Mouse (Mus musculus) left cerebral cortex, adult 11 months (tissue): ENCODE measurements around the gene Cbx2.

ENCODE experiments used
- DNase-seq: peaks from one replicate; pipeline ENCODE4 v3.0.0; 2022; ENCODE audit warnings: low spot score

The Cbx2 gene

DNA sequence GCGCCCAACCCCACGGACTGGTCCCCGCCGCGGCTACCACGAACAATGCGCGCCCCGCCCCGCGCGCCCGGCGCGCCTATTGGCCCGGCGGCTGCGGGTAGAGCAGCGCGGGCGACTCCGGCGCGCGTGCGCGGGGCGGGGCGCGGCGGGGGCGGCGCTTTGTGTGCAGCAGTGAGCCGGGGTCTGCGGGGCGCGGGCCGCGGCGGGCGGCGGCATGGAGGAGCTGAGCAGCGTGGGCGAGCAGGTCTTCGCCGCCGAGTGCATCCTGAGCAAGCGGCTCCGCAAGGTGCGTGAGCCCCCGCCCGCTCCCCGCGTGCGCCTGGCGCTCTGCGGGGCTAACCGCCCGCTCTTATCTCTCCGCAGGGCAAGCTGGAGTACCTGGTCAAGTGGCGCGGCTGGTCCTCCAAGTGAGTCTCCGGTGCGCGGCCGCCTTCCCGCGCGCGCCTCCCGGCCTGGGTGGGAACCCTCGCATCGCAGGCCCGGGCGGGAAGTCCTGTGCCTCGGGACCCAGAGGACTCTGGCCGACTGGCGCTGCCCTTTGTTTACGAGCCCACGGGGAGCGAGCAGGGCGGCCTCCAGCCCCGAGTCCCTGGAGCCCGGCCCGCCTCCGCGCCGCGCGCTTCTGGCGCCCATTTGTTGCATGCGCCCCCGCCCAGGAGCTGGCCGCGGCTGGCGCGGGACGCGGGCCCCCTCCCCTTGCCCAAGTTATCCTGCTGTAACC lies at the start of gene Cbx2:
Gene Cbx2 (plus strand): TSS at position 68 of the 721 bp plus-strand sequence.
- DNase-seq = peak; percentile 73

DNA sequence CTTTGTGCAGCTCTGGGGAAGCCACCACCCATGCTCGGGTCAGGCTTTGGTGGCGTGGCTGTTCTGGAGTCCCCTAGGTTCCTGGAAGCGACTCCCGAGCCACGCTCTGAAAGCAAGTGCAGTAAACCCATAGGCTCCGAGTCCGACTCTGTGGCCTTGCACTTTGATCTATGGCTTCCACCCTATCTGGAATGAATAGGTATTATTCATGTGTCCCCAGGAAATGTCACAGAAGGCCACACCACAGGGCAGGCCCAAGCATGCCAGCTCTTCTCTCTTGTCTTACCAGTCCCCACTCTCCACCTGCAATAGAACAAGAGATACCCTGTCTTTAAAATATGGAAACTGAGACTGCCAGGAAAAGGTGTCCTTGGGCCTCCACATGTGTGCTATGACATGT lies 48.4 kb upstream of the Cbx2 start:
- DNase-seq = no peak

DNA sequence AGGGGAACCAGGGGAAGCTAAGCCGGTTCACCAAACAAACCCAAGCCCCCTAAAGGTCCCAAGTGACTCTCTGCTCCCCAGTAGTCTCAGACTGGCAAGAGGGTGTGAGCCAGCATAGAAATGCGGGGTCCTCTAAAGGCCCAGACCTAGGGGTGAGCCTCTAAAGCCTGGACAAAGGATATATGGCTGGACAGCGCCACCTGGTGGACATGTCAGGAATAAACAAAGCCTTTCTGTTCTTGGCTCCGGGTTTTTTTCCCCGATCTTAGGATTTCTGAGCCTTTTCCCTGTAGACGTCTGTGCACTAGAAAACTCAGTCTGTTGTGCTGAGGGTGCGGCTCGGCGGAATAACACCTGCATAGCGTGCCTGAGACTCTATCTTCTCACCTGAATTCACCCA lies 47.3 kb upstream of the Cbx2 start:
- DNase-seq = peak; percentile 67

DNA sequence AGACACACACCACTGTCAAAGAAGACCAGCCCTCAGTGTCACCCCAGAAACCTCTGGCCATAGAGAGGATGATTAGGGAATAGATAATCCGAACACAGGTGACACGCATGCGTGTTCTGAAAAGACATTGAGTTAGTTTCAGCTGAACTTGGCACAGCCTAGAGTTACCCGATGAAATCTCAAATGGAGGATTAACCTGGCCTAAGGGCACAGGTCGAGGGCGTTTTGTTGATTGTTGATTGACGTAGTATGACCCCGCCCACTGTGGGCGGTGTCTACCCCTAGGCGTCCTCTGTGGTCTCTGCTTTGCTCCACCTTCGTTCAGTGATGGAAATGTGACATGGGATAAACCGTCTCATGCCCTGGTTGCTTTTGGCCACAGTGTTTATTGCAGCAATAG lies 46.8 kb upstream of the Cbx2 start:
- DNase-seq = no peak

DNA sequence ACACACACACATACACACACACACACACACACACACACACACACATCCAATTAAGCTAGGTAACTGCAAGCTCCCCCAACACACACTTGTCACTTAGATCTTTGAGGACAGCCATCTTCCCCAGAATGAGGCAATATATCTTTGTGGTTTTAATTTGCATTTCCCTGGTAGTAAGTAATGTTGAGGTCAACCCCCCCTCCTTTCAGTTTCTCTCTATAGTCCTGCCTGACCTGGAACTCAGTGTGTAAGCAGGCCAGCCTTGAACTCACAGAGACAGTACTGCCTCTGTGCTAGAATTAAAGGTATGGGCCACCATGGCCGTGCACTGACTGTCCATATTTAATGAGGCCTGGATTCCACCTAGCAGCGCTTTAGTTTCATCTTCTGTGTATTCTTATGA lies 42.4 kb upstream of the Cbx2 start:
- DNase-seq = no peak

DNA sequence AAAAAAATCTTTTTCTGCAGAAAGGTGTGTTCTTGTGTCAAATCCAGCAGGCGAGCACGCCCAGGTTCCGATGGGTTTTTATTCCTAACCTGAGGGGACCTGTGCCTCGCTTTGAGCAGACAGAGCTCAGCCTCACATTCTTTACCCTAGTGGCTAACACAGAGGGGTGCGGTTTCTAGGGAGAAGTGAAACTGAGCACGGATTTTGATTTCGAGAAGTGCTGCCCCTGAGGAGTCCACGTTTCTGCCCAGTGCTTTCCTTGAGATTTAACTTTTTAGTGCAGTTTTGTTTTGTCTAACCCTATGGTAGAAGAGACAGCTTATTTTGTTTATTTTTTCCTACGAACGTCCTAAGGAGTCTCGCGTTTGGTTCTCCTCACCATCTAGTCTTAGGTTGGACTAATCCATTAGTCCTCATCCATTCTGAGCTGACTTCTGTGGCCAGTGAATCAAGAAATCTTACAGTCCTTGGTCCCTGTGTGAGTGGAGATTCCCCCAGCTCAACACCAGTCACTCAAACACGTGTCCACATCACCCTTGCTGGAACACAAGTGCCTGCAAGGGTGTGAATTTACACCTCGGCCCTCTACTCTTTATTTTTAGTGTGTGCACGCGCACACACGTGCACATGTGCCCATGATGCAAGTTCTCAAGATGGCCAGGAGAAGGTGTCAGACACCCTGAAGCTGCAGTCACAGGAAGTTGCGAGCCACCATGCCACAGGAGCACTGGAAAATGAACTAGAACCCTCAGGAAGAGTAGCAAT lies 41.6 kb upstream of the Cbx2 start:
- DNase-seq = no peak

DNA sequence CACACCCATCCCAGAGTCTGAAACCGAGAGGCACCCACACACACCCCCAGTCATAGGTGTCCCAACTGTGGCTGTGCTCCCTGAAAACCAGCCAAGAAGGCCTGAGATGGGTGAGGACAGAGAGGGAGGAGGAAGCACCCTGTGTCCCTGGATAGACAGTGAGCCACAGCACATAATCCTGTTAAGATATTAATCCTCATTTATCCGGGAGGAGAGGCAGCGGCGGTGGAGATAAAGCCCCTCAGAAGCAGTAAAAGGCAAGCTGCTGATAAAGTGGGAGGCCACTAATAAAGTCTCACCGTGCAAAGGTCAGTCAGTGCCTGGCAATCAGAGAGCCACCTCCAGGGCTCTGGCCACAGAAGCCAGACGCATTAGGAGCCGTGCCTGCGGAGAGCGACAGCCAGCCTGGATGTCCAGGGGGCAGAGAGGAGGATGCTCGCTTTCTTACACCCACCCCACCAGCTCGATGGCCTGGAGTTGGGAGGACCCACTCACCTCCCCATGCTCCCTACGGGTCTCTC lies 40.1 kb upstream of the Cbx2 start:
- no peak for DNase-seq

DNA sequence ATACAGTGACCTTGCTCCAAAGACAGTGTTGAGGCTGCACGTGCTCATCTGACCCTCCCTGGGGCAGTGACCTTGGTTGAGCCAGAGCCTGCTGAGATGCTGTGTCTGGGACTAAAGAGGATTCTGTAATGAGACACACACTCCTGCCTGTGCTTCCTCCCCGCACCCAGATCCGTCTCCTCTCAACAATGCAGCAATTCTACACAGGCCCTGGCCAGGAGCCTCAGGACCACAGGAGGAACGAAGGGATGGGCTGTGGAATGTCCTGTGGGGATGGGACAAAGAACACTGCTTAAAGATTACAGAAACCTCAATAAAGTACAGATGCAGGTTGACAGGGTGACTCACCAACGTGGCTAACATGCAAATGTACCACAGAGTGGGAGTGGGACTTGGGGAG lies 37.2 kb upstream of the Cbx2 start:
- no peak for DNase-seq

DNA sequence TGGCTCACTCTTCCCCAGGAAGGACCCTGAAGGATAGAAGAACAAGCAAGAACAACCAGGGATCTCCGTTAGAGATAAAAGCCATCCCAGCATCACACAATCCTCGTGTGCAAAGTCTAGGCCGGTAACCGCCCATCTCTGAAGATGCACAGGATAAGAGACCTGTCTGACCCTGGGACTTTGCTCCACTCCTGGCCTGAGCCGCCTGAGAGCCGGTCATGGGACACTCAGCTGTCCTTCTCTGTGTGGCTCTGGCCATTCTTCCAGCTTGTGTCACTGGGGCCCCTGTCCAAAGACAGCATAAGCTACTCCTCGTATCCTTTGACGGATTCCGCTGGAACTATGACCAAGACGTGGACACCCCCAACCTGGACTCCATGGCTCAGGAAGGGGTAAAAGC lies 34.8 kb upstream of the Cbx2 start, which contains the start of gene Enpp7:
Gene Enpp7 (plus strand): TSS at position 190 of the 400 bp plus-strand sequence.
- no peak for DNase-seq

DNA sequence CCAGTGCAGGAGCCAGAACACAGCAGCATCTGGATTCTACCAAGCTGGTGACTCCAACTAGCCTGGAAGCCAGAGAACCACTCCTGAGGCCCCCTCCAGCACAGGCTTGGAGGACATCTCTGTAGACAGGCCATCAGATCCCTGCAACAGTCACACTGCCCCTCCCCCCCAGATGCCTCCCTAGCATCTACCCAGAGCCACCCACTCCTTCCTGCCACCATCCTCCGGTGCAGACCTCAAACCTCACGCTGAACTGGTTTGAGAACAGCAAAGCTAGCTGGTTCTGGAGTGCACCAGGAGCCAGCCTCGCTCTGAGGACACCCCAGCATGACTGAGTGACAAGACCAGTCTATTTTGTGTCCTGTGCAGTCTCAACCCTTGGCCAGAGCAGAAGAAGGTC lies 30.0 kb upstream of the Cbx2 start:
- no peak for DNase-seq

DNA sequence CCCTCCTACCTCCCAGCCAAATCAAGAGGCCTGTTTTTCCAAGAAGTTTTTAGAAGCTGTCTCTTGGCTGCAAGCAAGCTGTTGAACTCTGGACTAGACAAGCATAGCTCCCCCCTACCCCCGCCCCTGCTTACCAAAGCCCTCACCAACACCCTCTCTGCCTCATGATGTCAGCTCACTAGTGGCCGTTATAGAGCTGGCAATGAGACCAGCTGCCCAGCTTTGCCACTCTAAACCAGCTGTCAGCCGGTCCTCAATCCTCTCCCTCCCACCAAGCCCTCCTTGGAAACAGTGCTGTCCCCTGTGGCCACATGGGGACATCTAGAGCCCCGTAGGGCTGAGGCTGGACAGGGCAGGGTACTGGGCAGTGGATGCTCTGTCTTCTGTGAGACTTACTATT lies 27.3 kb upstream of the Cbx2 start:
- DNase-seq = no peak

DNA sequence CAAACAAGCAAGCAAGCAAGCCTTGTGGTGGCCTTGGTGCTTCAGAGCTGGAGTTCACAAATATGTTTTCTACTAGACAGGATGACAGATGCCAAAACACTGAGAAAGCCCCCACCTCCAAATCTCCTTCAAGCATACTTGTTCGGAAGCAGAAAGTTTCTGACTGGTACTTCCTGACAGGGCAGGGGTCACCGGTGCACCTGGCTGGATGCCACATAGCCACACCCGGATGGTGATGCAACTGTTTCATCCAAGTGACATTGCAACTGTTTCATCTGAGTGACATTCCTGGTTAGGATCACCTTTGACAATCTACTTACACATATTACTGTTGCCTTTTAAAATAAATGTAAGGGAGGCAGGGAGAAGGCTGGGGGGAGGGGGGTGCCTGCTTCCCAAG lies 25.6 kb upstream of the Cbx2 start:
- DNase-seq = no peak

DNA sequence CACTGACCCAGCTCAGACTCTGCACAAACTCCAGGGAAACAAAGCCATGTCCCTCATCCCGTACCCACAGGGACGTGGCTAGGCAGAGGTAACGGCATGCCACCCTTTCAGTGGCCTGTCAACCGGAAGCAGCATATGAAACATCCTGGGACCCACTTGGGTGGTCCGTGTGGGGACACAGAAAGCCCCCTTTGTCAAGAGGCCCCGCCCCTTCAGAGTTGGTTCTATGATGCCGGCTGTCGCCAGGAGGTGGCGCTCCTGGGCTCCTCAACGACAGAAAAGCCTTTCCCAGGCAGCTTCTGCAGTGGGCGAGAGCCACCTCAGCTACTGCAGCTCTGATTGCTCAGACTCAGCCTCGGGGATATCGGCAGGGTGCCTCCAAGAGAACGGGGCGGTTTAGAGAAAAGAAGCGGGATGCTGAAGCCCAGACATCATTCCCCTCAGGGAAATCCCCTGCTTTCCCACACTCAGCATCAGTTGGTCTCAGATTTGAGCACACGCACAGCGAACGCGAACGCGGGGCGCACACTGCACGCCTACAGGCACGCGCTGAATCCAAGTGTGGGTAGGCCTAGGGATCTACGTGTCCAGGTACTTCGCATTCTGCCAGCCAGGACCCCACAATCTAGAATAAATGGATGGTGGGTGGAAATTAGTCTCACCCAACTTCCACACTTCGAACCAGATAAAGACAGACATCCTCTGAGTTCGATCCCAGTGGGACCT lies 24.1 kb upstream of the Cbx2 start:
- DNase-seq = peak; percentile 76

DNA sequence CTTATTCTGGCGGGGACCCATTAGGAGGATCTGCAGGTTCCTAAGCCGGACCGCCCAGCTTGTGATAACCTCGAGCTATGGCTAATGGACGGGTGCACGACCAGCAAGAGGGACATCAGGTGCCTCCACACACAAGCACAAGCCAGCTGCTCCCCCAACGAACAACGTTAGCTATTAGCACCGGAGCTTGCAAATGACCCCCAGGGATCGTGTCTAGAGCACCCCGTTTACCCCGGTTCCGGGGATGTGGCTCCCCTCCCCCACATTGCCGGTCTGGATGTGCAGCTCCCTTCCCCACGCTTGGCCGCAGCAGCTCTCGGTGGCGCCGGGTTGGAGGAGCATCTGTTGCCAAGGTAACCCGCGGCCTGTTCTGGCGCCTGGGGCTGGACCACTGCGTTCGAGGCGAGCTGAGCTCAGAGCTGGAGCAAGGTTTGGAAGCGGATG lies 23.4 kb upstream of the Cbx2 start:
- no peak for DNase-seq

DNA sequence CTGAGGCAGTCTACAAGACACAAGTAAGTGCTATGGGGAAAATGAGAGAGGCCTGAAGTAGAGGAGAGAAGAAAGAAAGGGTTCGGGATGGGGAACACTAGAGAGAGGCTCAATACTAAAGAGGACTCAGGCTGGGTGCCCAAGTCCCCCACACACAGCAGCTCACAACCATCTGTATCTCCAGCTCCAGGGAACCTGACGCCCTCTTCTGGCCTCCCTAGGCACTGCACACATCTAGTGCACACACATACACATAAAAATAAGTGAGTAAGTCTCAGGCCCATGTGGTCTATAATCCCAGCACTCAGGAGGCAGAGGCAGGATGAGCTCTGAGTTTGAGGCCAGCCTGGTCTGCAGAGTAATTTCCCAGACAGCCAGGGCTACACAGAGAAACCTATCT lies 21.9 kb upstream of the Cbx2 start:
- DNase-seq = no peak

DNA sequence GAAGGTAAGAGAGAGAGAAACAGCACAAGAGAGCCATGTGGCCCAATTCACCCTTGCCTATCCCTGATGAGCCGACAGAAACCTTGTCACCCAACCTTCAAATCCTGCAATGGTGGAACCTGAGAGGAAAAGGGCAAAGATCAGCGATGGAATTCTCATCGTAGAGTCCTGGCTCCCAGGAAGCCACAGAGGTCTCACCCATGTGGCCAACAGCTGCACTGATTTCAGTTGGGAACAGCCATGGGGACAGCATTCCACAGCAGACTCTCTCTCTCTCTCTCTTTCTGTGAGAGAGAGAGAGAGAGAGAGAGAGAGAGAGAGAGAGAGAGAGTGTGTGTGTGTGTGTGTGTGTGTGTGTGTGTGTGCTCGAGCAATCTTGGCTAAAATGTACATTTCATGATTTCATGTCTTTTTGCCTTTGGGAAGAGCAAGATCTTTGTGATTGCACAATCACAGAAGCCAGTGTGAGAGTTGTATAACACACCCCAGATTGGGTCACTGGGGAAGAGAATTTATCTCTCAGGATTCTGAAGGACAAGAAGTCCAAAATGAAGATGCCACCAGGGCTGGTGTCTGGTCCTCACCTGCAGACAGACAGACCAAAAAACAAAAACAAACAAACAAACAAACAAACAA lies 21.2 kb upstream of the Cbx2 start:
- DNase-seq = no peak

DNA sequence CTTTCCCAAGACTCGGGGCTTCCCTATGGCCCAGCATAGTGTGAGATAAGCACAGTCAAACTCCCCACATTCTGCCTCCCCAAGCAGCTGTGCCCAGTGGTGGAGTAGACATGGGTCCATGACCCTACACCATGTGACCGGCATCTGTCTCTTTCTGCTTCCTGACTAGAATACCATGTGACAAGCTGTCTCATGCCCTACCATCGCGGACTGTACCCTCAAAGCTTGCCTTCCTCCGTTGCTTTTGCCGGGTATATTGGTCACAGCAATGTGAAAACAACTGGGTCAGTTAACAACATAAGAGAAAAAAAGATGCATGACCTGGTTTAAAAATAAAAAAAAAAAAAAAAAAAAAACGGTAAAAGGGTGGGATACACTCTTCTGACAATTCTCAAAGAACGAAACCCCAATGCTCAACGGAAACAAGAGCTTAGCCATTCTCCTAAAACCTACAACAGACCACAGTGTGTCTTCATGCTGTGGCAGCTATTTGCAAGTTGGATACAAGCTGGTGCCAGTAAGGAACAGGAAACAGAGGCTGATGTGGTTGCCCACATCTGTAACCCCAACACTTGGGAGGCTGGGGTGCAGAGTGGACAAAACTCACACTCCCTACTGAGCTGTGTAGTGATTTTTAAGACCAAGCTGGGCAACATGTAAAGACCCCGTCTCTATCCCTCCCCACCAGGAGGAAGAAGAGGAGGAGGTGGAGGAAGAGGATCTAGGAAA lies 17.1 kb upstream of the Cbx2 start:
- DNase-seq = no peak

DNA sequence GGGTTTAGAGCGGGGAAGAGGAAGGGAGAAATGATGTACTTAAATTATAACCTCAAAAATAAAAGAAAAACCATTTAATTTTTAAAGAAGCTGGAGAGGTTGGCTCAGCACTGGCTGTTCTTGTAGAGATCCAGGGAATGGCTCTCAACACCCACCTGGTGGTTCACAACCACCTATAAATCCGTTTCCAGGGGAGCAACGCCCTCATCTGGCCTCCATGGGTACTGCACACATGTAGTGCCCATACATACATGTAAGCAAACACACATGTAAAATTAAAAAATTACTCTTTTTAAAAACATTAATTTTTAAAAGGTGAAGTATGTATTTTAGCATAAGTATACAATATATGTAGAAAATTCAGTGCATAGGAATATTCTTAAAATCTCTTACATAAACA lies 16.3 kb upstream of the Cbx2 start:
- DNase-seq = no peak

DNA sequence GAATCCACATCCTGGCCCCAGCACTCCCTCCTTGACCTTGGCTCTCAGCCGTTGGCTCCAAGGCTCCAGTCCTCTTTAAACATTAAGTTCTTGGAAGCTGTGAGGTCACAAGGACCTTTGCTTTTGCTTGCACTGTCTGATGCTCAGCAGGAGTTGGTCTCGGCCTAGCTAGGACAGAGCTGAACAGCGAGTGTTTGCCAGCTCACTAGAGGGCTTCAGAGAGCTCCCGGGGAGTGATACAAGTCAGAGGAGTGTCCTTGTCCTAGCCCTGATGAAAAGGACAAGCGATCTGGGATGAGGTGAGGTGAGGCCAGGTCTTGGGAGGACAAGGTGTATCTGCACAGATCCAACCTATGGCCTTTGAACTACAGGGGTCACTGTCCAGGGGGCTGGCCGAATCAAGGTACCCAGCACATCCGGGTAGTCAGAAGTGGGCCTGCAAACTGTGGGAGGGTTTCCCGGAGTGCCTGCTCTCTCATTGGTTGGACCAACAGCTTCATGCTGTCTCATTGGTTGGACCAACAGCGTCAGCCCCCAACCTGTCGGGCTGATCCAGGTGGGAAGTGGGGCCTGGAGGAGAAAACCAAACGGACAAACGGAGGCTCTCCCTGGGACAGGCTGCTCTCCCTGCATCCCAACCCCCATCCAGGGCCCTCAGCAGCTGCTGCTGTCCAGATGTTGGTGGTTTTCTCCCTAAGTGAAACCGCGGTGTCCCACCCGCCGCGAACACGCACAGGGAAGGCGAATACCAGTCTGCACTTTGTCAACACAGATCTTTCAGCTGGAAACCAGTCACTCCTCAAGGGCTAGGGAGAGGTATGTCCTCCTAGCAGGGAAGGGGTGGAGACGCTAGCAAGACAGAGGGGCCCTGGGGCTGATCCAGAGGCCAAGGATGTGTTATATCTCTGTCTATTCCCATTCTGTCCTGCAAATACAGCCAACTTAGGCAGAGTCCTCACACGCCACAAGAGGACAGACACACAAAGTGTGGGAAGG lies 15.0 kb upstream of the Cbx2 start:
- DNase-seq = no peak

DNA sequence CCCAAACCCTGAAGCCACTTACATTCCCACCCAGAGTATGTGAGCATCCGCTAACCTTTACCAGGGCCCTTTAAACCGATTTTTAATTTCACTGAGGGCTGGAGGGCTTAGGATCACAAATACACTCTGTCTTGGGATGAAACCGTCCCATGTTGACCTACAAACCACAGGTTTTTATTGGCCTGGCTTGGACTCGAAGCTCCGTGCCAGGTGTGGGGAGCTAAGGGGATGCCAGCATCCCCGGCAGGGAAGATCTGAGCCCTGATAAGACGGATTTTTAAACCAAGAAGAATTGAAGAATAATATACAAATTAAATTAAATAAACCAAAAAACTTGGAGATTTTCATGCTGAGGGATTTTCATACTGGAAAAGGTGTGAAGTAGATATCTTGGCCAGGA lies 8.3 kb upstream of the Cbx2 start:
- no peak for DNase-seq
